Mouse (Mus musculus) stomach, adult 2 months (tissue): ENCODE results near the gene Slc39a2. TPM values are rescaled to one million over a fixed set of nuclear protein-coding genes. Genes with fewer than 3 reads are reported as not detected.

Experiments
- polyA plus RNA-seq: library from polyadenylated mRNA; depleted of rRNA; stranded (reverse); fragments of >200 nt; gene quantifications from 2 replicates; pipeline ENCODE4 v1.2.3, GENCODE M21; 2012; rRNA removed

Slc39a2 gene
- 0.32 and 0.52 TPM in 2 replicates for polyA plus RNA-seq

GRCm38 (mm10) chr14:51892191-51892939, at the start of gene Slc39a2:
Gene Slc39a2, plus strand, starts transcription at chr14:51892889.

GRCm38 (mm10) chr14:51853399-51853798, 39.3 kb upstream of the Slc39a2 start, which contains the start of gene Ear6:
Gene Ear6, plus strand, starts transcription at chr14:51853699.

DNA sequence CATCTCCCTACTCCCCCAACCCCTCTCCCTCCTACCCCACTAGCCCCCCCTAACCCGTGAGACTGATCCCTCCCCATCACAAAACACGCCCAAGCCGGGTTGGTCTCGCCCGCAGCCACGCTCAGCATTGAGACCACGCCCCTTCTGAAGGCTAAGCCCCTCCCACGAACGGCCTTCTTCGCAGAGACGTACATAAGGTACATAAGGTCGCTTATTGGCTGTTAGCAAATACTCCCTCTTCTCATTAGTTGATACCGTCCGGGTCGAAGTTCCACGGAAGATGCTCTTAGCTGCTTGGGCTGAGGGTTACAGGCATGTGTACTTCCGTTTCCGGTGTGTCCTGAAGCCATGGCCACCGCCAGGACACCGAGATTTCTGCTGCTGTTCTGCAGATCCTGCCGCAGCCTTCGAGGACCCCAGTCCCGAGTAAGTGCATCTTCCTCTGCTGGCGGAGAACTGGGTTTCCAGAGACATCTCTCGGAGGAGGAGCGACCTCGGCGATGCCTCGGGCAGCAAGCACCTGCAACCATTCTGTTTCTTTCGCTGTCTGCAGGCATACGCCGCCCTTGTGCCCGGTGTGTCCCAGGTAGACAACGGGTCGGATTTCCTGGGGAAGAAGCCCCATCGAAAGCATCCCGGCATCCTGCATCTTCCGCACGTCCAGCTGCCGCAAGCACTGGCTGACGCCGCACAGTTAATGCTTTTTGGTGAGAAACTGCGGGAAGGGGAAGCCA, 7.9 kb upstream of the Slc39a2 start, which contains the start of gene Mettl17:
TSS of gene Mettl17 (plus strand) at position 245 of the 734 bp plus-strand sequence.

GRCm38 (mm10) chr14:51913960-51914762, 21.5 kb downstream of the Slc39a2 start, which contains the start of gene Ndrg2:
Gene Ndrg2, minus strand, starts transcription at chr14:51914158.

GRCm38 (mm10) chr14:51918125-51918524, 25.4 kb downstream of the Slc39a2 start, which contains the start of gene Tppp2:
Gene Tppp2, plus strand, starts transcription at chr14:51918425.

GRCm38 (mm10) chr14:51922571-51922865, 29.8 kb downstream of the Slc39a2 start, which contains the start of gene Rnase13:
Gene Rnase13, minus strand, starts transcription at chr14:51922773.

Other genes with a start within 250 kb of the Slc39a2 start
- not detected in 2 replicates for gene Gm17079, start 197.4 kb upstream of the Slc39a2 start, polyA plus RNA-seq
- not detected in 2 replicates for gene Gm5800, start 175.7 kb upstream of the Slc39a2 start, polyA plus RNA-seq
- not detected in 2 replicates for gene Ang4, start 119.3 kb upstream of the Slc39a2 start, polyA plus RNA-seq
- not detected in 2 replicates for gene AY358078, start 92.8 kb upstream of the Slc39a2 start, polyA plus RNA-seq
- gene Ear6, start 39.2 kb upstream of the Slc39a2 start, polyA plus RNA-seq, result not detected in 2 replicates
- 20.0 and 21.5 TPM in 2 replicates for gene Mettl17, start 8.0 kb upstream of the Slc39a2 start, polyA plus RNA-seq
- gene Ndrg2, start 21.3 kb downstream of the Slc39a2 start, polyA plus RNA-seq, result 87.1 and 97.7 TPM in 2 replicates
- gene Tppp2, start 25.5 kb downstream of the Slc39a2 start, polyA plus RNA-seq, result not detected in 2 replicates
- gene Rnase13, start 29.9 kb downstream of the Slc39a2 start, polyA plus RNA-seq, result 0.06 TPM in 1 of 2 replicates, not detected in the other
- gene Arhgef40, start 91.8 kb downstream of the Slc39a2 start, polyA plus RNA-seq, result 66.6 and 69.1 TPM in 2 replicates
- gene Tmem253, start 122.8 kb downstream of the Slc39a2 start, polyA plus RNA-seq, result 0.83 and 1.5 TPM in 2 replicates
- 45.3 and 51.5 TPM in 2 replicates for gene Zfp219, start 127.8 kb downstream of the Slc39a2 start, polyA plus RNA-seq
- gene Olfr221, start 149.6 kb downstream of the Slc39a2 start, polyA plus RNA-seq, result not detected in 2 replicates
- 10.7 and 21.2 TPM in 2 replicates for gene Hnrnpc, start 211.1 kb downstream of the Slc39a2 start, polyA plus RNA-seq
- gene Rpgrip1, start 217.8 kb downstream of the Slc39a2 start, polyA plus RNA-seq, result 0.41 and 1.6 TPM in 2 replicates